Mouse (Mus musculus) forebrain, embryonic 16.5 days (tissue): Measurements from ENCODE around the gene Grasp. TPM values are rescaled to one million over a fixed set of nuclear protein-coding genes. Genes with fewer than 3 reads are reported as not detected.

Experiments
- ATAC-seq: fragments of 200-750 bp; cut with Nextera tagmentation; 2 replicates; pipeline ENCODE4 v1.8.0; 2017; ENCODE audit warnings: mild to moderate bottlenecking, moderate library complexity
- H3K27ac ChIP-seq: fragments of 300-500 bp; sonication (generic); 2 replicates; pipeline ENCODE4 v1.5.1; 2014; ENCODE audit warnings: low read length, control low read depth
- H3K27me3 ChIP-seq: fragments of 300-500 bp; sonication (generic); replicated peaks from 2 replicates; pipeline ENCODE4 v1.6.1; 2014; ENCODE audit warnings: low read length; ENCODE audit not compliant: control insufficient read depth, insufficient read depth
- H3K36me3 ChIP-seq: fragments of 300-500 bp; sonication (generic); 2 replicates; pipeline ENCODE4 v1.6.1; 2014; ENCODE audit not compliant: control insufficient read depth, insufficient read depth
- H3K4me1 ChIP-seq: fragments of 300-500 bp; sonication (generic); replicated peaks from 2 replicates; pipeline ENCODE4 v1.6.1; 2014; ENCODE audit warnings: low read length; ENCODE audit not compliant: control insufficient read depth, insufficient read depth
- H3K4me2 ChIP-seq: fragments of 300-500 bp; sonication (generic); 2 replicates; pipeline ENCODE4 v1.6.1; 2014; ENCODE audit warnings: mild to moderate bottlenecking, low read length, control low read depth
- H3K4me3 ChIP-seq: fragments of 300-500 bp; sonication (generic); replicated peaks from 2 replicates; pipeline ENCODE4 v1.5.1; 2014; ENCODE audit warnings: mild to moderate bottlenecking, low read length, control low read depth
- H3K9ac ChIP-seq: fragments of 300-500 bp; sonication (generic); replicated peaks from 2 replicates; pipeline ENCODE4 v1.6.1; 2014; ENCODE audit warnings: low read depth, low read length, control low read depth
- H3K9me3 ChIP-seq: fragments of 300-500 bp; sonication (generic); 2 replicates; pipeline ENCODE4 v1.6.1; 2016; ENCODE audit warnings: low read length; ENCODE audit not compliant: control insufficient read depth
- WGBS: fragments of 180-500 bp; shearing (Covaris S2); extraction: QIAGEN DNeasy Blood & Tissue Kit; methylation state at CpG from one replicate; pipeline ENCODE4 v1.1.7; 2014; 5-methylcytosine and 5-hydroxymethylcytosine counted together
- polyA plus RNA-seq: library from polyadenylated mRNA; unstranded; fragments of >200 nt; fragmentation: Nextera tagmentation; extraction: Ambion mirVana; gene quantifications from 2 replicates; pipeline ENCODE4 v1.2.1, GENCODE M21; 2015

Grasp gene
- polyA plus RNA-seq, result 1.3 and 1.8 TPM in 2 replicates

DNA sequence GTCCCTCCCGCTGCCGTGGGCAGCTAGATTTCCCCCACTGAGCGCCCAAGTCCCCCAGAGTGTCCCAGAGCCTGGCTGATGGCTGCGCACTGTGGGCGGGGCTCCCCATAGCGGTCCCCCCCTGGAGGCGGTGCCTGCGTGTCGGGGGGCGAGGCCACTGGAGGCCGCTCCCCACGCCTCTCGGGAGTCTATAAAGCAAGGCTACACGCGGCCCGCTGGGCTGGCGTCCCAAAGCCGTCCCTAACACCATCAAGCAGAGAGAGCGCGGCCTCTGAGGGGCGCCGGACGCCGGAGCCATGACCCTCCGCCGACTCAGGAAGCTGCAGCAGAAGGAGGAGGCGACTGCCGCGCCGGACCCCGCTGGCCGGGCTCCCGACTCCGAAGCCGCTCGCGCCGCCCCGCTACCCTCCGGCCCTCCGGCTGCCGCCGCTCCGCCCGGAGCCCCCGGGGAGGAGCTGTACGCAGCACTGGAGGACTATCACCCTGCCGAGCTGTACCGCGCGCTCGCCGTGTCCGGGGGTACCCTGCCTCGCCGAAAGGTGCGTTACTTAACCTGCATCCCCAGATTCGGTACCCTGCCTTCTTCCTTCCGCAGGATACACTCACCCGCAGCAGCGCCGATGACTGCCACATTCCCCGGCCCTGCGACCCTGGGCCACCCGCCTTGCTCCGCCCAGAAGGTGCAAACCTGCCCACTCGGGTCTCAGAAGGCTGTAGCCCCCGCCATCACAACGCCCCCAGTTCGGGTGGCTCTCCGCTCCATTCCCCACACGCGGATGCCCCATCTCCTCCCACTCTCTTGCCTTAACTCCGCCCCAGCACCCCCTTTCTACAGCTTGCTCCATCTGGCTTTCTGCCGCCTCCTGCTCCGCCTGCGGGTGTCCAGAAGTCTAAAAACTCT, at the start of gene Grasp:
TSS of gene Grasp (plus strand) at position 183 of the 901 bp plus-strand sequence.
- Histone ChIP-seq H3K9ac (peak within 1 kb of the TSS; percentile 82), H3K27me3 (peaks cover 3% of the 10 kb centered on the region; the same call in 1 of the 2 replicates), H3K36me3 (no peaks in the 10 kb centered on the region), H3K9me3 (no peaks in the 10 kb centered on the region), H3K27ac (no peak within 1 kb of the TSS), H3K4me1 (peaks cover 22% of the 10 kb centered on the region), H3K4me3 (peak within 1 kb of the TSS; percentile 77), H3K4me2 (peak within 1 kb of the TSS; percentile 96)
- ATAC-seq, result peak; percentile 90
- WGBS, result under 1% methylated on average over 74 of the region's 77 CpGs

GRCm38 (mm10) chr15:101174294-101175130, 49.5 kb upstream of the Grasp start:
- Histone ChIP-seq H3K4me2 (peak overlapping the region; percentile 74), H3K9me3 (no peaks in the 10 kb centered on the region), H3K9ac (peak overlapping the region; percentile 86), H3K27me3 (no peaks in the 10 kb centered on the region), H3K36me3 (no peaks in the 10 kb centered on the region), H3K27ac (peak overlapping the region; percentile 76), H3K4me1 (peaks cover 39% of the 10 kb centered on the region), H3K4me3 (peak overlapping the region; percentile 68)
- peak; percentile 62 for ATAC-seq
- WGBS, result under 1% methylated on average over 44 of the region's 46 CpGs

DNA sequence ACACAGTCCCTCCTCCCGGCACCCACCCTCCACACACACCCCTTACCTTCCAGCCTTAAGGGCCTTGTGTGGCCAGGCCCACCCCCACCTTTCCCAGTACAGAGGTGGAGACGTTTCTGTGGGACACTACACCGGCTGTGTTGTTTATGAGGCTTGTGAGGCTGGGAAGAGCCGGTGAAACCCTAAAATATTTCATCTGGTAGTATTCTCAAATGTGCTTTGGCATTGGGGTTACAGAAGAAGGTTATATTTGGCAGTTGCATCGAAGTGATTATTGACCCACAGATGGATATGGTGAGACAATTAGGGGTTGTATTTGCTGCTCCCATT, 48.9 kb upstream of the Grasp start:
- peaks cover 39% of the 10 kb centered on the region for H3K4me1 ChIP-seq
- WGBS, result 6% methylated on average over 5 of the region's 5 CpGs
- no peaks in the 10 kb centered on the region for H3K9me3 ChIP-seq
- ATAC-seq, result no peak
- peak overlapping the region; percentile 35 for H3K27ac ChIP-seq
- H3K27me3 ChIP-seq, result no peaks in the 10 kb centered on the region
- H3K4me3 ChIP-seq, result peak overlapping the region; percentile 68
- H3K9ac ChIP-seq, result peak overlapping the region; percentile 86
- no peaks in the 10 kb centered on the region for H3K36me3 ChIP-seq
- H3K4me2 ChIP-seq, result peak overlapping the region; percentile 74

DNA sequence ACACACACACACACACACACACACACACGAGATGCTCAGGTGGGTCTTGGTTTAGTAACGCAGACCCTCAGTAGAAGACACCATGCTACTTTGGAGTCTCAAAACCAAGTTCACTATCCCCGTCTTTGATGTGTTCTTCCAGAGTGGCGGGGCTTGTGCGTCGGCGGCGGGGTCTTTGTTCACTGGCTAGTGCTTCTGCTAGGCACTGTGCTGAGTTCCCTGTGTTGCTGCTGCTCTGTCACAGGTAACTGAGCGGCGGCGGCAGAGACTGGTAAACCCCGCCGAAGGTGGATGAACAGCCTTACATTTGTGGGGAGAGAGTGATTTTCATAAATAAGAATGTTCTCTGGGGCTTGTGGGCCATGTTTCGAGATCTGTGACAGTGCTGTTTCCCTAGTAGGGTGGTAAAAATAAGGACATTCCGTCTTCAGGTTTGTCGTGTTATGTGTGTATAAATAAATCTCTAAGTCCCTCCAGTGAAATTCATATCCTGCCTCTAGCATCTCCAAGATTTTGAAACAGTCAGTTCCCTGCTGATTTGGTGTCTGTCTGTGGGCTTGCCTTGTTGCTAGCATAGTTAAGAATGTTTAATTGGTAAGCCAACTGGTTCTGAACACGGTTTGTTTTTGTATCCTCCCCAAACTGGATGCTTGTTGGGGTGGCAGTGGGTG, 48.2 kb upstream of the Grasp start:
- 13% methylated on average over 17 of the region's 17 CpGs for WGBS
- Histone ChIP-seq H3K4me1 (peaks cover 39% of the 10 kb centered on the region), H3K9ac (peak overlapping the region; percentile 86), H3K27ac (peak overlapping the region; percentile 51; the same call in 1 of the 2 replicates), H3K36me3 (no peaks in the 10 kb centered on the region), H3K4me2 (peak overlapping the region; percentile 74), H3K9me3 (no peaks in the 10 kb centered on the region), H3K4me3 (peak overlapping the region; percentile 68), H3K27me3 (no peaks in the 10 kb centered on the region)
- ATAC-seq, result no peak

- no peaks in the 10 kb centered on the region for H3K27me3 ChIP-seq
- H3K36me3 ChIP-seq, result no peaks in the 10 kb centered on the region
- peak overlapping the region; percentile 86 for H3K9ac ChIP-seq
- H3K4me2 ChIP-seq, result peak overlapping the region; percentile 74
- H3K27ac ChIP-seq, result peak overlapping the region; percentile 51; the same call in 1 of the 2 replicates
- H3K9me3 ChIP-seq, result no peaks in the 10 kb centered on the region
- WGBS, result 47% methylated on average over 3 of the region's 3 CpGs
- peaks cover 41% of the 10 kb centered on the region for H3K4me1 ChIP-seq
- no peak for ATAC-seq
- H3K4me3 ChIP-seq, result peak overlapping the region; percentile 68
These were observed 47.7 kb upstream of the Grasp start for GRCm38 (mm10) chr15:101176284-101176680.

DNA sequence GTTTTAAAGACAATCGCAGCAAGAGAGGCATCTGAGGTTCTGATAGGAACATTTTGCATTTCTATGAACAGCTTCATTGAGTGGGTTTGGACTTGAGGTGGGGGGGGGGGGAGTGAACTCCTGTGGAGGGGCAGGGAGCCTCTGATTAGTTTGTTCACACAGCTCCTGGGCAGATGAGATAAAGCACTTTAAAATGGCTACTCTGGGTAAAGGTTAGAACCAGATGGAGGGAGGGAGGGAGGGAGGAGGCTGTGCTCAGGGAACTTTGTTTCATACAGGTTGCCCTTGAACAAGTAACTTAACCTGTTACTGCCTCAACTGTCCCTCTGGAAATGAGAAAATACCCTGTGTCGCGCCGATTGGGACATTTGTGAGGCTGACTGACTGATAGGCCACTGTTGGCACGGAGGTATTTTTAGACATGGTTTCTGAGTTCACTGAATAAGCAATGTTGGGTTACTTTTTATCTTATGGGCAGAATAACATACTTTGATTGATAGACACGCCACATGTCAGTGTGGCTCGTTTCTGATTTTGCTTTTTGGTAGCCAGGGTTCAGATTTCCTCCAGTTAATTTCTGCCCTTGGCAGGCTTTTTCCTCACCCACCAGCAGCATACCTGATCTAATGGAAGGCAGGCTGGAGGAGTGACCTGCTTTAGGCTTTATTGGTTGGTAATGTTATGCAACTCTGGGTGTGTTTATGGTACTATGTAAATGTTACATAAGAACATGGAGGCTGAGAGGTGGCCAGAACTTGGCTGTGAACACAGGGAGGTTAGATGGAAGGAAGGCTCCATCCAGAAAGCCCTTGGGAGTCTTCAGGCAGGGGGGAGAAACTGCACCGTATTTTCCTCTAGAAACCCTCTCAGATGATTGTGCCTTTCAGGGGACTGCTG, 46.9 kb upstream of the Grasp start:
- no peak overlapping the region for H3K4me3 ChIP-seq
- H3K9ac ChIP-seq, result no peak overlapping the region

GRCm38 (mm10) chr15:101180363-101181105, 43.5 kb upstream of the Grasp start:
- Histone ChIP-seq H3K4me1 (peaks cover 41% of the 10 kb centered on the region), H3K36me3 (no peaks in the 10 kb centered on the region), H3K4me3 (no peak overlapping the region), H3K27ac (no peak overlapping the region), H3K9ac (no peak overlapping the region), H3K9me3 (no peaks in the 10 kb centered on the region), H3K27me3 (no peaks in the 10 kb centered on the region), H3K4me2 (no peak overlapping the region)
- no peak for ATAC-seq
- WGBS, result 82% methylated on average over 15 of the region's 15 CpGs

More for the DNA sequence above, 46.9 kb upstream of the Grasp start:
- Histone ChIP-seq H3K27ac (no peak overlapping the region), H3K36me3 (no peaks in the 10 kb centered on the region), H3K9me3 (no peaks in the 10 kb centered on the region), H3K4me1 (peaks cover 44% of the 10 kb centered on the region), H3K4me2 (peak overlapping the region; percentile 8), H3K27me3 (no peaks in the 10 kb centered on the region)
- WGBS, result 69% methylated on average over 8 of the region's 8 CpGs
- ATAC-seq, result no peak

- WGBS, result 26% methylated on average over 5 of the region's 5 CpGs
- H3K4me1 ChIP-seq, result peaks cover 35% of the 10 kb centered on the region
- ATAC-seq, result no peak
- H3K9me3 ChIP-seq, result no peaks in the 10 kb centered on the region
- H3K4me2 ChIP-seq, result no peak overlapping the region
- H3K27me3 ChIP-seq, result no peaks in the 10 kb centered on the region
- H3K27ac ChIP-seq, result no peak overlapping the region
- no peak overlapping the region for H3K4me3 ChIP-seq
- no peaks in the 10 kb centered on the region for H3K36me3 ChIP-seq
- no peak overlapping the region for H3K9ac ChIP-seq
These were observed 42.9 kb upstream of the Grasp start for GRCm38 (mm10) chr15:101181106-101181466.
